Mouse (Mus musculus) lung, postnatal 0 days (tissue): ENCODE measurements at regions not wholly inside any gene's neighbourhood (a gene's known extent, or its start where the extent isn't known, plus 50 kb on each side); places are given as distances from the start of the nearest gene placed in this dataset.

Experiments used
- CTCF ChIP-seq: IDR thresholded peaks from 2 replicates; pipeline ENCODE4 v1.5.1; 2016; ENCODE audit warnings: antibody characterized with exemption, mild to moderate bottlenecking
- EP300 ChIP-seq: IDR thresholded peaks from 2 replicates; pipeline ENCODE4 v1.6.1; 2016; ENCODE audit warnings: antibody characterized with exemption, mild to moderate bottlenecking, control low read depth

DNA sequence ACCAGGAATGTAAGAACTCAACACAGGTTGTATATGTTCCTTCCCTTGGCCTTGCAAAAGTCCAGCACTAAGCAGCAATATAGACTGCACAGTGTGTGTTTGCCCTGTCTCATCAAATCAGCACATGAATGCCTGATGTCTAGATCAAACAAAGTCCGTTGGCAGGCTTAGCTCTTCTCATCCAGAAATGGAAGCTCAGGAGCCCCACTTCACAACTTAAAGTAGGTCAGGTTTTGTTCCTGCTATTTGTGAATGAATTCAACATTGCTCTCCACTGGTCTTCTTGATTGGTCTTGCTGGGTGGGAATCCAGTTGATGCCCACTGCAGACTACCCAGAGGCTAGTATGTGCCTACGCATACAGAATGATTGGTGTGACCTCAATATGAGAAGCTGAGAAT, 80.8 kb upstream of the Trib2 start:
- TF ChIP-seq CTCF: no peak
- TF ChIP-seq EP300: no peak
